Mouse (Mus musculus) stomach, embryonic 16.5 days (tissue): ENCODE data around the gene Klhl42. TPM values are rescaled to one million over a fixed set of nuclear protein-coding genes. Genes with fewer than 3 reads are reported as not detected.

Experiments
- ATAC-seq: fragments of 200-750 bp; cut with Nextera tagmentation; 2 replicates; pipeline ENCODE4 v1.8.0; 2017; ENCODE audit warnings: moderate number of reproducible peaks, moderate TSS enrichment; ENCODE audit not compliant: insufficient read depth, low FRiP score
- H3K27ac ChIP-seq: fragments of 300-500 bp; sonication (generic); 2 replicates; pipeline ENCODE4 v1.5.1; 2014; ENCODE audit warnings: low read length
- H3K27me3 ChIP-seq: fragments of 300-500 bp; sonication (generic); 2 replicates; pipeline ENCODE4 v1.6.1; 2014; ENCODE audit warnings: low read length, control low read depth, mixed read lengths; ENCODE audit not compliant: control insufficient read depth, insufficient read depth
- H3K36me3 ChIP-seq: fragments of 300-500 bp; sonication (generic); 2 replicates; pipeline ENCODE4 v1.6.1; 2014; ENCODE audit warnings: low read length; ENCODE audit not compliant: control insufficient read depth, insufficient read depth
- H3K4me1 ChIP-seq: fragments of 300-500 bp; sonication (generic); 2 replicates; pipeline ENCODE4 v1.6.1; 2014; ENCODE audit warnings: low read length, control low read depth, mixed read lengths; ENCODE audit not compliant: control insufficient read depth, insufficient read depth
- H3K4me2 ChIP-seq: fragments of 300-500 bp; sonication (generic); 2 replicates; pipeline ENCODE4 v1.6.1; 2014; ENCODE audit warnings: low read depth, low read length, mixed read lengths
- H3K4me3 ChIP-seq: fragments of 300-500 bp; sonication (generic); replicated peaks from 2 replicates; pipeline ENCODE4 v1.5.1; 2014; ENCODE audit warnings: mild to moderate bottlenecking, low read length
- H3K9ac ChIP-seq: fragments of 300-500 bp; sonication (generic); 2 replicates; pipeline ENCODE4 v1.6.1; 2014; ENCODE audit warnings: low read length
- H3K9me3 ChIP-seq: fragments of 300-500 bp; sonication (generic); replicated peaks from 2 replicates; pipeline ENCODE4 v1.6.1; 2016; ENCODE audit warnings: low read length, control low read depth; ENCODE audit not compliant: control insufficient read depth
- WGBS: fragments of 180-500 bp; shearing (Covaris S2); extraction: QIAGEN DNeasy Blood & Tissue Kit; methylation state at CpG from one replicate; pipeline ENCODE4 v1.1.7; 2014; 5-methylcytosine and 5-hydroxymethylcytosine counted together
- polyA plus RNA-seq: library from polyadenylated mRNA; unstranded; fragments of >200 nt; fragmentation: Nextera tagmentation; extraction: Ambion mirVana; gene quantifications from 2 replicates; pipeline ENCODE4 v1.2.1, GENCODE M21; 2015

Klhl42 gene
- polyA plus RNA-seq, 1 experiment from 2014 or later = 7.9 TPM

- Histone ChIP-seq H3K9me3 (no peaks in the 10 kb centered on the region), H3K9ac (no peak overlapping the region), H3K27me3 (no peaks in the 10 kb centered on the region), H3K36me3 (no peaks in the 10 kb centered on the region), H3K4me3 (no peak overlapping the region), H3K27ac (no peak overlapping the region), H3K4me1 (peaks cover 6% of the 10 kb centered on the region), H3K4me2 (no peak overlapping the region)
- 57% methylated on average over 3 of the region's 3 CpGs for WGBS
- ATAC-seq = no peak
These were observed 5.8 kb downstream of the Klhl42 start for GRCm38 (mm10) chr6:147096934-147097333.

GRCm38 (mm10) chr6:147097346-147097929 is 6.3 kb downstream of the Klhl42 start:
- no peaks in the 10 kb centered on the region for H3K9me3 ChIP-seq
- H3K4me3 ChIP-seq = no peak overlapping the region
- H3K4me2 ChIP-seq = no peak overlapping the region
- no peak overlapping the region for H3K9ac ChIP-seq
- H3K27ac ChIP-seq = no peak overlapping the region
- H3K27me3 ChIP-seq = no peaks in the 10 kb centered on the region
- WGBS = 48% methylated on average over 8 of the region's 8 CpGs
- no peak for ATAC-seq
- H3K4me1 ChIP-seq = peaks cover 4% of the 10 kb centered on the region
- H3K36me3 ChIP-seq = no peaks in the 10 kb centered on the region

GRCm38 (mm10) chr6:147099458-147100277 is 8.5 kb downstream of the Klhl42 start:
- 49% methylated on average over 19 of the region's 19 CpGs for WGBS
- ATAC-seq = no peak
- H3K4me2 ChIP-seq = no peak overlapping the region

GRCm38 (mm10) chr6:147102293-147102692 is 11.1 kb downstream of the Klhl42 start:
- Histone ChIP-seq H3K4me1 (no peaks in the 10 kb centered on the region), H3K4me3 (no peak overlapping the region), H3K9ac (no peak overlapping the region), H3K9me3 (no peaks in the 10 kb centered on the region), H3K27me3 (no peaks in the 10 kb centered on the region), H3K27ac (no peak overlapping the region), H3K36me3 (peaks cover 6% of the 10 kb centered on the region), H3K4me2 (no peak overlapping the region)
- 89% methylated on average over 3 of the region's 3 CpGs for WGBS
- ATAC-seq = no peak; the same call in 1 of the 2 replicates

More at GRCm38 (mm10) chr6:147099458-147100277, 8.5 kb downstream of the Klhl42 start:
- Histone ChIP-seq H3K4me1 (no peaks in the 10 kb centered on the region), H3K27ac (no peak overlapping the region), H3K4me3 (no peak overlapping the region), H3K9ac (no peak overlapping the region), H3K27me3 (no peaks in the 10 kb centered on the region), H3K36me3 (peaks cover 6% of the 10 kb centered on the region), H3K9me3 (no peaks in the 10 kb centered on the region)

GRCm38 (mm10) chr6:147105529-147105928 is 14.3 kb downstream of the Klhl42 start:
- WGBS = 95% methylated on average over 1 of the region's 1 CpGs
- Histone ChIP-seq H3K9ac (no peak overlapping the region), H3K4me3 (no peak overlapping the region), H3K4me2 (no peak overlapping the region), H3K27ac (no peak overlapping the region), H3K27me3 (no peaks in the 10 kb centered on the region), H3K9me3 (no peaks in the 10 kb centered on the region), H3K4me1 (no peaks in the 10 kb centered on the region), H3K36me3 (peaks cover 6% of the 10 kb centered on the region)
- ATAC-seq = no peak

- Histone ChIP-seq H3K9ac (no peak overlapping the region), H3K4me2 (no peak overlapping the region), H3K36me3 (peaks cover 6% of the 10 kb centered on the region), H3K27me3 (no peaks in the 10 kb centered on the region), H3K9me3 (no peaks in the 10 kb centered on the region), H3K4me1 (no peaks in the 10 kb centered on the region), H3K27ac (no peak overlapping the region), H3K4me3 (no peak overlapping the region)
- WGBS = 88% methylated on average over 6 of the region's 6 CpGs
- ATAC-seq = no peak
These were observed 15.5 kb downstream of the Klhl42 start for GRCm38 (mm10) chr6:147106716-147107115.

- Histone ChIP-seq H3K4me2 (no peak overlapping the region), H3K9me3 (no peaks in the 10 kb centered on the region), H3K27me3 (no peaks in the 10 kb centered on the region), H3K27ac (no peak overlapping the region), H3K9ac (no peak overlapping the region), H3K4me1 (no peaks in the 10 kb centered on the region), H3K4me3 (no peak overlapping the region), H3K36me3 (no peaks in the 10 kb centered on the region)
- WGBS = 84% methylated on average over 7 of the region's 7 CpGs
- ATAC-seq = no peak
These were observed 18.1 kb downstream of the Klhl42 start for GRCm38 (mm10) chr6:147109283-147109682.

- Histone ChIP-seq H3K27me3 (no peaks in the 10 kb centered on the region), H3K9me3 (no peaks in the 10 kb centered on the region), H3K4me3 (no peak overlapping the region), H3K27ac (no peak overlapping the region), H3K4me2 (no peak overlapping the region), H3K4me1 (no peaks in the 10 kb centered on the region), H3K36me3 (no peaks in the 10 kb centered on the region), H3K9ac (no peak overlapping the region)
- WGBS = 10% methylated on average over 10 of the region's 10 CpGs
- ATAC-seq = no peak
These were observed 25.4 kb downstream of the Klhl42 start for GRCm38 (mm10) chr6:147116579-147116978.

- no peak overlapping the region for H3K4me2 ChIP-seq
- no peaks in the 10 kb centered on the region for H3K4me1 ChIP-seq
- H3K9ac ChIP-seq = no peak overlapping the region
- H3K36me3 ChIP-seq = no peaks in the 10 kb centered on the region
- H3K4me3 ChIP-seq = no peak overlapping the region
- H3K27ac ChIP-seq = no peak overlapping the region
- no peaks in the 10 kb centered on the region for H3K27me3 ChIP-seq
- WGBS = 91% methylated on average over 7 of the region's 7 CpGs
- no peaks in the 10 kb centered on the region for H3K9me3 ChIP-seq
- ATAC-seq = no peak
These were observed 26.6 kb downstream of the Klhl42 start for GRCm38 (mm10) chr6:147117764-147118163.
